Mouse (Mus musculus) CH12.LX (cell line): ENCODE measurements around the gene Gpr6.

ENCODE experiments used
- CHD2 ChIP-seq: IDR thresholded peaks from 2 replicates; pipeline ENCODE4 v1.6.1; 2011; ENCODE audit warnings: low read length, improper control_type of control experiment
- CTCF ChIP-seq, 2 experiments: IDR thresholded peaks in 1 of 2; conservative IDR thresholded peaks in 1 of 2; 2 replicates each; pipeline ENCODE4 v1.5.1; 2011 to 2012; ENCODE audit warnings: low read depth in 2 of 2, low read length in 2 of 2, improper control_type of control experiment in 1 of 2, inconsistent platforms in 1 of 2, mild to moderate bottlenecking in 1 of 2, moderate library complexity in 1 of 2
- ETS1 ChIP-seq: conservative IDR thresholded peaks from 2 replicates; pipeline ENCODE4 v1.6.1; 2012; ENCODE audit warnings: low read depth, mild to moderate bottlenecking, inconsistent platforms, low read length, improper control_type of control experiment, moderate library complexity
- MAFK ChIP-seq: IDR thresholded peaks from 2 replicates; pipeline ENCODE4 v1.6.1; 2011; ENCODE audit warnings: low read length, improper control_type of control experiment; ENCODE audit not compliant: insufficient replicate concordance
- MAX ChIP-seq: IDR thresholded peaks from 2 replicates; pipeline ENCODE4 v1.6.1; 2011; ENCODE audit warnings: low read length, improper control_type of control experiment
- MEF2A ChIP-seq: IDR thresholded peaks from 2 replicates; pipeline ENCODE4 v1.6.1; 2014; ENCODE audit warnings: low read depth, mild to moderate bottlenecking, inconsistent platforms, low read length, improper control_type of control experiment, borderline replicate concordance
- MXI1 ChIP-seq: IDR thresholded peaks from 2 replicates; pipeline ENCODE4 v1.6.1; 2011; ENCODE audit warnings: mild to moderate bottlenecking, low read depth, low read length, improper control_type of control experiment
- POLR2A ChIP-seq: IDR thresholded peaks from 2 replicates; pipeline ENCODE4 v1.6.1; 2011; ENCODE audit warnings: low read depth, mild to moderate bottlenecking, improper control_type of control experiment, low read length
- USF1 ChIP-seq: IDR thresholded peaks from 2 replicates; pipeline ENCODE4 v1.6.1; 2014; ENCODE audit warnings: low read depth, mild to moderate bottlenecking, inconsistent platforms, low read length, improper control_type of control experiment
- USF2 ChIP-seq: conservative IDR thresholded peaks from 2 replicates; pipeline ENCODE4 v1.6.1; 2011; ENCODE audit warnings: low read depth, low read length, improper control_type of control experiment
- ZKSCAN1 ChIP-seq: IDR thresholded peaks from 2 replicates; pipeline ENCODE4 v1.6.1; 2012; ENCODE audit warnings: low read depth, inconsistent platforms, low read length, improper control_type of control experiment, borderline replicate concordance
- ZNF384 ChIP-seq: IDR thresholded peaks from 2 replicates; pipeline ENCODE4 v1.6.1; 2012; ENCODE audit warnings: low read depth, low read length, improper control_type of control experiment, inconsistent platforms

GRCm38 (mm10) chr10:41032811-41033210, 39.3 kb downstream of the Gpr6 start:
- TF ChIP-seq USF1 = 0 out of 2 replicates have a peak, but pooled peaks have one; percentile 3
- no peak for TF ChIP-seq MEF2A
- no peak for TF ChIP-seq CHD2
- no peak for TF ChIP-seq USF2
- no peak for TF ChIP-seq ZKSCAN1
- no peak for TF ChIP-seq POLR2A
- no peak for TF ChIP-seq MXI1
- TF ChIP-seq CTCF (conservative IDR thresholded peaks at IDR 0.05 in 1 of 2, IDR thresholded peaks at IDR 0.05 in 1 of 2; ENCODE audit: low read depth in 2 of 2, low read length in 2 of 2) = no peak
- no peak for TF ChIP-seq MAX
- TF ChIP-seq MAFK = no peak
- TF ChIP-seq ZNF384 = no peak
- no peak for TF ChIP-seq ETS1
